Mouse (Mus musculus) ES-CJ7 (cell line): ENCODE measurements at regions not wholly inside any gene's neighbourhood (a gene's known extent, or its start where the extent isn't known, plus 50 kb on each side); places are given as distances from the start of the nearest gene placed in this dataset.

ENCODE experiments used
- DNase-seq: peaks from one replicate; pipeline ENCODE4 v3.0.0; 2011; ENCODE audit warnings: low read depth, low spot score

- DNase-seq: peak; percentile 5
Observed at GRCm38 (mm10) chr2:51238131-51238931, 89.4 kb upstream of the Rnd3 start.

GRCm38 (mm10) chr2:51237451-51237850, 88.5 kb upstream of the Rnd3 start:
- no peak for DNase-seq

- no peak for DNase-seq
Observed at GRCm38 (mm10) chr2:51236852-51237251, 87.9 kb upstream of the Rnd3 start.

GRCm38 (mm10) chr2:51234427-51234826, 85.5 kb upstream of the Rnd3 start:
- DNase-seq: no peak

GRCm38 (mm10) chr2:51222851-51223250, 73.9 kb upstream of the Rnd3 start:
- DNase-seq: no peak

GRCm38 (mm10) chr2:51219714-51220113, 70.8 kb upstream of the Rnd3 start:
- DNase-seq: no peak

GRCm38 (mm10) chr2:51207150-51208022, 58.5 kb upstream of the Rnd3 start:
- no peak for DNase-seq

- no peak for DNase-seq
Observed at GRCm38 (mm10) chr2:51206332-51206731, 57.4 kb upstream of the Rnd3 start.
